Mouse (Mus musculus): ENCODE measurements around the gene Eif4e3. TPM values are rescaled to one million over a fixed set of nuclear protein-coding genes. Genes with fewer than 3 reads are reported as not detected.

The Eif4e3 gene
- polyA plus RNA-seq, 1 experiment from 2014 or later, result 10.2 TPM

DNA sequence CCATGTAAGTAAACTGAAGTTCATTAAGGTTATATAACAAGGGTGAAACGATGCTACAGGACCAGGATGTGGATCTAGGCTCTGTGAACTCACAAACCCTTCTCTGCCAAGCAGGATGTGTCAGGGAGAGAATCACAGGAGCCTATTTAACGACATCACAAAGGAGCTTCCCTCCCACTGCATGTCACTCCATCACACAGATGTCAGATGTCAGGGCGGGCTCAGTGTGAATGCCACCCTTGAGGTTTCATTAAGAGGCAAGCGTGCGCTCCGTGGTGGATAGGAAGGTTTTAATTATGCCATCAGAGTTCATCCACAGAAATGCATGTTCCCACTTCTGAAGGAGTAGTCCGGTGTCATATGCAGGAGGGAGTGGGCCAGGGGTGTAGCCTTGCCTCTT is 60.5 kb downstream of the Eif4e3 start:
- H3K9me3 ChIP-seq (ENCODE audit: control insufficient read depth, low read length), result no peaks in the 10 kb centered on the region
- H3K27ac ChIP-seq (ENCODE audit: low read length), result no peak overlapping the region
- ATAC-seq, result peak; percentile 67
- no peaks in the 10 kb centered on the region for H3K4me1 ChIP-seq (replicated peaks; ENCODE audit: control insufficient read depth, insufficient read depth, low read length)
- no peak overlapping the region for H3K4me3 ChIP-seq (replicated peaks; ENCODE audit: low read length)
- WGBS, result 52% methylated on average over 7 of the region's 7 CpGs
- H3K27me3 ChIP-seq (replicated peaks; ENCODE audit: control insufficient read depth, insufficient read depth, low read length), result no peaks in the 10 kb centered on the region
- H3K36me3 ChIP-seq (ENCODE audit: control insufficient read depth, insufficient read depth), result no peaks in the 10 kb centered on the region
- H3K9ac ChIP-seq (replicated peaks; ENCODE audit: low read depth, low read length), result no peak overlapping the region
- no peak overlapping the region for H3K4me2 ChIP-seq (ENCODE audit: low read length)

- ATAC-seq, result no peak
- peaks cover 2% of the 10 kb centered on the region for H3K4me1 ChIP-seq (replicated peaks; ENCODE audit: control insufficient read depth, insufficient read depth, low read length)
- no peaks in the 10 kb centered on the region for H3K9me3 ChIP-seq (ENCODE audit: control insufficient read depth, low read length)
- H3K27me3 ChIP-seq (replicated peaks; ENCODE audit: control insufficient read depth, insufficient read depth, low read length), result no peaks in the 10 kb centered on the region
- no peak overlapping the region for H3K27ac ChIP-seq (ENCODE audit: low read length)
- no peaks in the 10 kb centered on the region for H3K36me3 ChIP-seq (ENCODE audit: control insufficient read depth, insufficient read depth)
- H3K4me3 ChIP-seq (replicated peaks; ENCODE audit: low read length), result no peak overlapping the region
- 51% methylated on average over 2 of the region's 2 CpGs for WGBS
- no peak overlapping the region for H3K4me2 ChIP-seq (ENCODE audit: low read length)
- no peak overlapping the region for H3K9ac ChIP-seq (replicated peaks; ENCODE audit: low read depth, low read length)
Measured at GRCm38 (mm10) chr6:99604758-99605157, 61.8 kb downstream of the Eif4e3 start.

GRCm38 (mm10) chr6:99602434-99602833 is 64.1 kb downstream of the Eif4e3 start:
- no peaks in the 10 kb centered on the region for H3K9me3 ChIP-seq (ENCODE audit: control insufficient read depth, low read length)
- no peak overlapping the region for H3K9ac ChIP-seq (replicated peaks; ENCODE audit: low read depth, low read length)
- no peaks in the 10 kb centered on the region for H3K27me3 ChIP-seq (replicated peaks; ENCODE audit: control insufficient read depth, insufficient read depth, low read length)
- ATAC-seq, result no peak
- no peaks in the 10 kb centered on the region for H3K36me3 ChIP-seq (ENCODE audit: control insufficient read depth, insufficient read depth)
- H3K27ac ChIP-seq (ENCODE audit: low read length), result no peak overlapping the region
- H3K4me3 ChIP-seq (replicated peaks; ENCODE audit: low read length), result no peak overlapping the region
- no peak overlapping the region for H3K4me2 ChIP-seq (ENCODE audit: low read length)
- WGBS, result 89% methylated on average over 7 of the region's 7 CpGs
- peaks cover 7% of the 10 kb centered on the region for H3K4me1 ChIP-seq (replicated peaks; ENCODE audit: control insufficient read depth, insufficient read depth, low read length)

DNA sequence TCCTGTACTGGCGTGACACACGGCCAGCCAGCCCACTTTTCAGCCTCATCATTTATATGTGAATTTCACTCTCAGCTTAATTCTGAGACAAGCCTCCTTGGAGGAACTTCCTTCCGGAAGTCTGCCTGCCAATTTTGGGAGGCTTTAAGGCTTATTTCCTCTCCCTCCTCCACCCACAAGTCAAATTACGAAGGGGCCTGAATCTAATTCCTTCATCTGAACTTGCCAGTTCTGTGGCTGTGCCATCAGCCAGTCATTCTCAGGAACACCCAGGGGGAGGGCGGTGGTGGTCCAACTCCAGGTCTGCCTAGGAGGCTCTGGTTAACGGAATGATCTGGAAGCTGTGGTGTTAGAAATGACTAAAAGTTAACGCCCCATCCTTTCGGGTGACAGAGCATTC is 65.7 kb downstream of the Eif4e3 start:
- H3K36me3 ChIP-seq (ENCODE audit: control insufficient read depth, insufficient read depth), result no peaks in the 10 kb centered on the region
- H3K27ac ChIP-seq (ENCODE audit: low read length), result 0 out of 2 replicates have a peak overlapping the region, but pooled peaks have one; percentile 24
- no peaks in the 10 kb centered on the region for H3K27me3 ChIP-seq (replicated peaks; ENCODE audit: control insufficient read depth, insufficient read depth, low read length)
- H3K9ac ChIP-seq (replicated peaks; ENCODE audit: low read depth, low read length), result no peak overlapping the region
- 75% methylated on average over 8 of the region's 8 CpGs for WGBS
- H3K4me3 ChIP-seq (replicated peaks; ENCODE audit: low read length), result no peak overlapping the region
- H3K4me2 ChIP-seq (ENCODE audit: low read length), result no peak overlapping the region
- peaks cover 7% of the 10 kb centered on the region for H3K4me1 ChIP-seq (replicated peaks; ENCODE audit: control insufficient read depth, insufficient read depth, low read length)
- no peak for ATAC-seq
- no peaks in the 10 kb centered on the region for H3K9me3 ChIP-seq (ENCODE audit: control insufficient read depth, low read length)

GRCm38 (mm10) chr6:99600168-99600793 is 66.3 kb downstream of the Eif4e3 start:
- H3K4me3 ChIP-seq (replicated peaks; ENCODE audit: low read length), result no peak overlapping the region; the same call in 1 of the 2 replicates
- no peaks in the 10 kb centered on the region for H3K36me3 ChIP-seq (ENCODE audit: control insufficient read depth, insufficient read depth)
- H3K4me2 ChIP-seq (ENCODE audit: low read length), result peak overlapping the region; percentile 33
- peaks cover 7% of the 10 kb centered on the region for H3K4me1 ChIP-seq (replicated peaks; ENCODE audit: control insufficient read depth, insufficient read depth, low read length)
- WGBS, result 24% methylated on average over 10 of the region's 10 CpGs
- no peak overlapping the region for H3K9ac ChIP-seq (replicated peaks; ENCODE audit: low read depth, low read length)
- ATAC-seq, result peak; percentile 80
- 0 out of 2 replicates have a peak overlapping the region, but pooled peaks have one; percentile 24 for H3K27ac ChIP-seq (ENCODE audit: low read length)
- no peaks in the 10 kb centered on the region for H3K9me3 ChIP-seq (ENCODE audit: control insufficient read depth, low read length)
- no peaks in the 10 kb centered on the region for H3K27me3 ChIP-seq (replicated peaks; ENCODE audit: control insufficient read depth, insufficient read depth, low read length)

DNA sequence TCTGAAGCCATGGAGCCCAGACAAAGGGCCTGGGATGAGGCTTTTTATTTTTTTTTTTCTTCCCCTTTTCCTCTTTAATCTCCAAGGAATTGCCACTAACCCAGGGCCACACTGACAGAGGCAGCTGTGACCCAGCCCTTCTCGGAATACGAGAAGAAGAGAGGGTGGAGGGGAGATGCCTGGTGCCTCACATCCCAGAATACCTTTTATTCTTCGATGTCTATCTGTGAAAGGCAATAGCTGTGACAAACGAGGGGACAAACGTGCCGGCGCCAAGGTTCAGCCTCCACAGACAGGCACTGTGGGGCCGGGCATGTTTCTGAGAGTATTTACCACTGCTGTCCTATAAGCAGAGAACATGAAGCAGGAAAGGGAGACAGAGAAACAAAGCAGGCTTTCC is 66.9 kb downstream of the Eif4e3 start:
- no peak for ATAC-seq

DNA sequence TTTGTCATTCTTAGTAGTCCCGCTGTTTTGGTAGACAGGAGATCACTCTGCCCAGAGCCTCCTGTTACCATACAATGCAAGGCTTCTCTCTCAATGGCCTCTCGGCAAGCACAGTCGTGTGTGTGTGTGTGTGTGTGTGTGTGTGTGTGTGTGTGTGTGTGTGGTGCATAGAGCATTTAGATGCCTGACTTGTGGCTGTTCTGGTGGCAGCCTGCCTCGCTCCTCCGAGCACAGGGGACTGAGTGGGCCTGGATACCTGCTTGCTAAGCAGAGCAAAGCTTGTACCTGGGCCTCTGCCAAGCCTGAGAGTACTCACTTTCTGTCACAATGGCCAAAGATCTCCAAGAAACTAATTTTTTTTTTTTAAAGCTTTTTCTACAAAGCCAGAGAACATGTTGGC is 67.3 kb downstream of the Eif4e3 start:
- H3K27me3 ChIP-seq (replicated peaks; ENCODE audit: control insufficient read depth, insufficient read depth, low read length), result no peaks in the 10 kb centered on the region
- no peaks in the 10 kb centered on the region for H3K9me3 ChIP-seq (ENCODE audit: control insufficient read depth, low read length)
- 16% methylated on average over 5 of the region's 5 CpGs for WGBS
- peaks cover 7% of the 10 kb centered on the region for H3K4me1 ChIP-seq (replicated peaks; ENCODE audit: control insufficient read depth, insufficient read depth, low read length)
- ATAC-seq, result 0 out of 2 replicates have a peak, but pooled peaks have one; percentile 38
- H3K36me3 ChIP-seq (ENCODE audit: control insufficient read depth, insufficient read depth), result no peaks in the 10 kb centered on the region
- H3K4me2 ChIP-seq (ENCODE audit: low read length), result no peak overlapping the region
- H3K9ac ChIP-seq (replicated peaks; ENCODE audit: low read depth, low read length), result peak overlapping the region; percentile 41; the same call in 1 of the 2 replicates
- no peak overlapping the region for H3K27ac ChIP-seq (ENCODE audit: low read length)
- H3K4me3 ChIP-seq (replicated peaks; ENCODE audit: low read length), result no peak overlapping the region

More for the DNA sequence above, 66.9 kb downstream of the Eif4e3 start:
- no peaks in the 10 kb centered on the region for H3K27me3 ChIP-seq (replicated peaks; ENCODE audit: control insufficient read depth, insufficient read depth, low read length)
- 5% methylated on average over 8 of the region's 8 CpGs for WGBS
- H3K36me3 ChIP-seq (ENCODE audit: control insufficient read depth, insufficient read depth), result no peaks in the 10 kb centered on the region
- H3K4me2 ChIP-seq (ENCODE audit: low read length), result peak overlapping the region; percentile 38
- H3K27ac ChIP-seq (ENCODE audit: low read length), result peak overlapping the region; percentile 65; the same call in 1 of the 2 replicates
- peaks cover 7% of the 10 kb centered on the region for H3K4me1 ChIP-seq (replicated peaks; ENCODE audit: control insufficient read depth, insufficient read depth, low read length)
- H3K4me3 ChIP-seq (replicated peaks; ENCODE audit: low read length), result no peak overlapping the region
- H3K9me3 ChIP-seq (ENCODE audit: control insufficient read depth, low read length), result no peaks in the 10 kb centered on the region
- H3K9ac ChIP-seq (replicated peaks; ENCODE audit: low read depth, low read length), result peak overlapping the region; percentile 41

GRCm38 (mm10) chr6:99577040-99577439 is 89.5 kb downstream of the Eif4e3 start:
- peak; percentile 59; the same call in 1 of the 2 replicates for ATAC-seq

GRCm38 (mm10) chr6:99575633-99576032 is 90.9 kb downstream of the Eif4e3 start:
- no peak overlapping the region for H3K4me2 ChIP-seq (ENCODE audit: low read length)
- H3K4me3 ChIP-seq (replicated peaks; ENCODE audit: low read length), result no peak overlapping the region
- H3K9me3 ChIP-seq (ENCODE audit: control insufficient read depth, low read length), result no peaks in the 10 kb centered on the region
- peaks cover 9% of the 10 kb centered on the region for H3K4me1 ChIP-seq (replicated peaks; ENCODE audit: control insufficient read depth, insufficient read depth, low read length)
- H3K9ac ChIP-seq (replicated peaks; ENCODE audit: low read depth, low read length), result no peak overlapping the region
- no peaks in the 10 kb centered on the region for H3K27me3 ChIP-seq (replicated peaks; ENCODE audit: control insufficient read depth, insufficient read depth, low read length)
- no peak for ATAC-seq
- H3K27ac ChIP-seq (ENCODE audit: low read length), result no peak overlapping the region
- 87% methylated on average over 6 of the region's 6 CpGs for WGBS
- no peaks in the 10 kb centered on the region for H3K36me3 ChIP-seq (ENCODE audit: control insufficient read depth, insufficient read depth)

More at GRCm38 (mm10) chr6:99577040-99577439, 89.5 kb downstream of the Eif4e3 start:
- Histone ChIP-seq H3K27ac (ENCODE audit: low read length) (no peak overlapping the region), H3K4me1 (replicated peaks; ENCODE audit: control insufficient read depth, insufficient read depth, low read length) (peaks cover 9% of the 10 kb centered on the region), H3K4me3 (replicated peaks; ENCODE audit: low read length) (no peak overlapping the region), H3K27me3 (replicated peaks; ENCODE audit: control insufficient read depth, insufficient read depth, low read length) (no peaks in the 10 kb centered on the region), H3K4me2 (ENCODE audit: low read length) (no peak overlapping the region), H3K9ac (replicated peaks; ENCODE audit: low read depth, low read length) (no peak overlapping the region), H3K9me3 (ENCODE audit: control insufficient read depth, low read length) (no peaks in the 10 kb centered on the region), H3K36me3 (ENCODE audit: control insufficient read depth, insufficient read depth) (no peaks in the 10 kb centered on the region)
- 28% methylated on average over 6 of the region's 6 CpGs for WGBS
